ENCODE assay signal across 23 mouse cellular contexts in the genomic region with DNA sequence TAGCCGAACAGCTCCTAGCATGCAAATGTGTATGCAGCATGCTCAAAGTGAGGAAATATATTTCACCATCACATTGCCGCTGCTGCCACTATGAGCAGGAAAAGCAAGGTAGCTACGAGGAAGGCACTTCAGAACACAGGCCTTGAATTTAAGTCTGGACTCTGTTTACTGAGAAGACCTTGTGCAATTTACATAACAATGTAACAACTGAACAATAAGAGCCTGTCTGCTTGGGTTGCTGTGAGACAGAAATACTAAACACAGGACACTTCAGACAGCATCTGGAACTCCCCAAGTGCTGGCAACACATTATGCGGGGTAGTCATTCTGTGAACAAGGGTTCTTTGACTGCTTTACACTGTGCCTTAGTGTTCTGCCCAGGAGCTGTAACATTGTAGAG. TPM values are rescaled to one million over a fixed set of nuclear protein-coding genes. Genes with fewer than 3 reads are reported as not detected.
DNase-seq lines count a peak whose midpoint lies in the region; ATAC-seq and TF ChIP-seq lines count a peak whose summit lies in the region.
"Had no signal": no experiment of that assay in that cellular context is flagged by ENCODE, and none has a peak within 500 bp of the region (broad histone marks: within the 10 kb centered on the region; RNA-seq: fewer than 3 reads in every experiment).

No protein-coding gene starts in this region.

- TF ChIP-seq POLR2A in lung, adult 2 months (IDR thresholded peaks at IDR 0.05; ENCODE audit: borderline replicate concordance, extremely low read depth, low read depth, low read length): no peak

- no peak for TF ChIP-seq CTCF in lung, adult 2 months (IDR thresholded peaks at IDR 0.05; ENCODE audit: insufficient read depth, low read length)

- ATAC-seq in megakaryocyte, adult 5-6 weeks (ENCODE audit: poor library complexity, severe bottlenecking): no peak

- no peaks in the 10 kb centered on the region for H3K36me3 ChIP-seq in megakaryocyte, embryonic 14.5 days (replicated peaks; ENCODE audit: low read length)
- H3K36me3 ChIP-seq: embryonic facial prominence, embryonic 12.5 days; heart, embryonic 12.5 days; limb, embryonic 12.5 days; liver, embryonic 15.5 days had no signal

- peaks cover 40% of the 10 kb centered on the region for H3K4me1 ChIP-seq in megakaryocyte, embryonic 14.5 days
- no peaks in the 10 kb centered on the region for H3K4me1 ChIP-seq in lung, adult 2 months (ENCODE audit: control insufficient read depth, insufficient read depth, low read length)

- 70% methylated on average over 4 of the region's 4 CpGs for WGBS in lung, adult 2 months

- H3K4me3 ChIP-seq in megakaryocyte, embryonic 14.5 days (replicated peaks): peak overlapping the region; percentile 10
- H3K4me3 ChIP-seq in lung, adult 2 months (replicated peaks; ENCODE audit: extremely low read depth, low read depth, low read length): no peak overlapping the region
- H3K4me3 ChIP-seq: embryonic facial prominence, embryonic 12.5 days; heart, embryonic 12.5 days; limb, embryonic 12.5 days; liver, embryonic 15.5 days; myocyte had no signal

- DNase-seq in embryo, embryonic 11 days: peak; percentile 38
- no peak for DNase-seq in embryo, embryonic 9.5 days (ENCODE audit: extremely low spot score)
- peak; percentile 43 for DNase-seq in Muller cell, postnatal 12 days (ENCODE audit: inconsistent ontology term)
- DNase-seq in induced T-regulatory cell, adult 2 months (ENCODE audit: low read depth): peak; percentile 33
- no peak for DNase-seq in thymus, postnatal 14 days
- DNase-seq in lung, adult 2 months: no peak
- DNase-seq: adrenal gland, postnatal 14 days; cerebellum, postnatal 14 days; gastrocnemius, postnatal 36 days; heart, postnatal 4 days; kidney, adult 8-10 months; kidney, postnatal 4 days; lung, postnatal 36 days; right cerebral cortex, postnatal 25 days; thymus, adult 18-20 months had no signal

- no peaks in the 10 kb centered on the region for H3K9me3 ChIP-seq in megakaryocyte, embryonic 14.5 days
- H3K9me3 ChIP-seq: embryonic facial prominence, embryonic 12.5 days; heart, embryonic 12.5 days; limb, embryonic 12.5 days; liver, embryonic 15.5 days had no signal

- peaks cover 14% of the 10 kb centered on the region for H3K27me3 ChIP-seq in megakaryocyte, embryonic 14.5 days (replicated peaks)

RNA-seq across cellular contexts. Expression of gene Meig1, which starts 2.3 kb away (rescaled TPM):
- polyA plus RNA-seq in megakaryocyte, embryonic 14.5 days (2012; ENCODE audit: insufficient read depth, low replicate concordance): 0.57 TPM in 1 of 2 replicates, not detected in the other
- not detected in 2 replicates for total RNA-seq in megakaryocyte, adult 5-6 weeks (2015)
- not detected in 2 replicates for total RNA-seq in megakaryocyte, adult 5-6 weeks (2017)
- 1.5 and 1.7 TPM in 2 replicates for polyA plus RNA-seq in lung, adult 2 months (2012; rRNA removed)
- total RNA-seq: adrenal gland, postnatal 14 days; gastrocnemius, postnatal 36 days; heart, postnatal 4 days had no signal
- polyA plus RNA-seq: embryonic facial prominence, embryonic 12.5 days; heart, embryonic 12.5 days; limb, embryonic 12.5 days had no signal

RNA-seq across cellular contexts. Expression of gene Dclre1c, which starts 3.8 kb away (rescaled TPM):
- polyA plus RNA-seq in megakaryocyte, embryonic 14.5 days (2012; ENCODE audit: insufficient read depth, low replicate concordance): 0.04 TPM in 1 of 2 replicates, not detected in the other
- 27.2 and 34.7 TPM in 2 replicates for total RNA-seq in megakaryocyte, adult 5-6 weeks (2015)
- total RNA-seq in megakaryocyte, adult 5-6 weeks (2017): 21.5 and 36.0 TPM in 2 replicates
- 2.4 and 3.5 TPM in 2 replicates for polyA plus RNA-seq in lung, adult 2 months (2012; rRNA removed)

RNA-seq across cellular contexts. Expression of gene Olah, which starts 23.1 kb away (rescaled TPM):
- not detected in 2 replicates for polyA plus RNA-seq in megakaryocyte, embryonic 14.5 days (2012; ENCODE audit: insufficient read depth, low replicate concordance)
- total RNA-seq in megakaryocyte, adult 5-6 weeks (2015): not detected in 2 replicates
- not detected in 2 replicates for total RNA-seq in megakaryocyte, adult 5-6 weeks (2017)
- not detected in 2 replicates for polyA plus RNA-seq in lung, adult 2 months (2012; rRNA removed)
- total RNA-seq: adrenal gland, postnatal 14 days; gastrocnemius, postnatal 36 days; heart, postnatal 4 days; left cerebral cortex, adult 18-20 months had no signal
- polyA plus RNA-seq: embryonic facial prominence, embryonic 12.5 days; heart, embryonic 12.5 days; limb, embryonic 12.5 days; liver, embryonic 15.5 days; myocyte had no signal

RNA-seq across cellular contexts. Expression of gene Suv39h2, which starts 54.7 kb away (rescaled TPM):
- 2.5 TPM in 1 of 2 replicates, not detected in the other for polyA plus RNA-seq in megakaryocyte, embryonic 14.5 days (2012; ENCODE audit: insufficient read depth, low replicate concordance)
- 7.5 and 8.6 TPM in 2 replicates for total RNA-seq in megakaryocyte, adult 5-6 weeks (2015)
- total RNA-seq in megakaryocyte, adult 5-6 weeks (2017): 6.9 and 10.2 TPM in 2 replicates
- polyA plus RNA-seq in lung, adult 2 months (2012; rRNA removed): 0.25 and 0.26 TPM in 2 replicates

Comparison
In these comparisons a context has a peak if more than half of its experiments do, and no peak if none do; other contexts are left out.
1. DNase-seq: peak in embryo, embryonic 11 days (single experiment), Muller cell, postnatal 12 days (single experiment) and induced T-regulatory cell, adult 2 months (single experiment); none in embryo, embryonic 9.5 days (single experiment), thymus, postnatal 14 days (single experiment) and lung, adult 2 months (single experiment).